Mouse (Mus musculus): ENCODE results near the gene Spata31d1d. TPM values are rescaled to one million over a fixed set of nuclear protein-coding genes. Genes with fewer than 3 reads are reported as not detected.
"Not testable (repeated sequence)": the region's sequence is repeated elsewhere in the genome, so short reads cannot be mapped to it uniquely, and the experiment has no call there.

The Spata31d1d gene
- polyA plus RNA-seq, 1 experiment from 2014 or later, result not detected

DNA sequence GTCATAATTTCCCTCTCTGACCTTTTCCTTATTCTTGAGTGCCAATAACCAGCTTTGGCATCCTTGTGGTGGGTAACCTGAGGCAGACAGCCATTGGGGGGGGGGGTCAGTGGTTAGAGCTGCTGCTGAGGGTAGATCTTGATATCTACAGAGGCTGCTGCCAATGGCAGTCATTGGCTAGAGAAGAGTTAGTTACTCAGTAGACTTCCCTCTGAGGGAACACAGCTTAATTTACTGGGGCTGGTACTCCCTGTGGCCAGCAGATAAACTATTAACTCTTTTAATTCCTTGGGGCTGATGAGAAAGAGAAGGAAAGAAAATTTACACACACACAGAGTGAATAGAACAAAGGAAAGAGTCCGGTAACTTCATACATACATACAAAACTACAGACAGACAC, 12.1 kb downstream of the Spata31d1d start:
- no peaks in the 10 kb centered on the region for H3K4me1 ChIP-seq (ENCODE audit: control insufficient read depth, insufficient read depth, low read length)
- no peak overlapping the region for H3K4me2 ChIP-seq (ENCODE audit: low read depth)
- no peak for DNase-seq (ENCODE audit: low spot score)
- 90% methylated on average over 1 of the region's 1 CpGs for WGBS
- no peak for ATAC-seq (ENCODE audit: insufficient read depth, low FRiP score, low TSS enrichment)
- H3K36me3 ChIP-seq (ENCODE audit: control insufficient read depth, insufficient read depth, low read length), result no peaks in the 10 kb centered on the region
- H3K27me3 ChIP-seq (ENCODE audit: control insufficient read depth, insufficient read depth, low read length), result no peaks in the 10 kb centered on the region
- H3K27ac ChIP-seq (ENCODE audit: low read depth, low read length), result no peak overlapping the region
- H3K9me3 ChIP-seq (ENCODE audit: control insufficient read depth, low read length), result no peaks in the 10 kb centered on the region
- H3K9ac ChIP-seq (ENCODE audit: low read length), result no peak overlapping the region
- H3K4me3 ChIP-seq (ENCODE audit: low read depth, low read length), result no peak overlapping the region

GRCm38 (mm10) chr13:59718857-59719440, 12.6 kb downstream of the Spata31d1d start:
- H3K4me2 ChIP-seq (ENCODE audit: low read depth); ATAC-seq (ENCODE audit: insufficient read depth, low FRiP score, low TSS enrichment); H3K9me3 ChIP-seq (ENCODE audit: control insufficient read depth, low read length); H3K27me3 ChIP-seq (ENCODE audit: control insufficient read depth, insufficient read depth, low read length); H3K9ac ChIP-seq (ENCODE audit: low read length); H3K36me3 ChIP-seq (ENCODE audit: control insufficient read depth, insufficient read depth, low read length); DNase-seq (ENCODE audit: low spot score); H3K4me3 ChIP-seq (ENCODE audit: low read depth, low read length); H3K27ac ChIP-seq (ENCODE audit: low read depth, low read length); H3K4me1 ChIP-seq (ENCODE audit: control insufficient read depth, insufficient read depth, low read length): not testable (repeated sequence)
- WGBS, result 36% methylated on average over 6 of the region's 6 CpGs

GRCm38 (mm10) chr13:59713710-59714109, 17.8 kb downstream of the Spata31d1d start:
- Histone ChIP-seq H3K4me1 (ENCODE audit: control insufficient read depth, insufficient read depth, low read length) (no peaks in the 10 kb centered on the region), H3K36me3 (ENCODE audit: control insufficient read depth, insufficient read depth, low read length) (no peaks in the 10 kb centered on the region), H3K4me3 (ENCODE audit: low read depth, low read length) (no peak overlapping the region), H3K4me2 (ENCODE audit: low read depth) (no peak overlapping the region), H3K27me3 (ENCODE audit: control insufficient read depth, insufficient read depth, low read length) (no peaks in the 10 kb centered on the region), H3K27ac (ENCODE audit: low read depth, low read length) (no peak overlapping the region), H3K9me3 (ENCODE audit: control insufficient read depth, low read length) (no peaks in the 10 kb centered on the region), H3K9ac (ENCODE audit: low read length) (no peak overlapping the region)
- ATAC-seq (ENCODE audit: insufficient read depth, low FRiP score, low TSS enrichment) (no peak), DNase-seq (ENCODE audit: low spot score) (no peak)
- 50% methylated on average over 3 of the region's 3 CpGs for WGBS

DNA sequence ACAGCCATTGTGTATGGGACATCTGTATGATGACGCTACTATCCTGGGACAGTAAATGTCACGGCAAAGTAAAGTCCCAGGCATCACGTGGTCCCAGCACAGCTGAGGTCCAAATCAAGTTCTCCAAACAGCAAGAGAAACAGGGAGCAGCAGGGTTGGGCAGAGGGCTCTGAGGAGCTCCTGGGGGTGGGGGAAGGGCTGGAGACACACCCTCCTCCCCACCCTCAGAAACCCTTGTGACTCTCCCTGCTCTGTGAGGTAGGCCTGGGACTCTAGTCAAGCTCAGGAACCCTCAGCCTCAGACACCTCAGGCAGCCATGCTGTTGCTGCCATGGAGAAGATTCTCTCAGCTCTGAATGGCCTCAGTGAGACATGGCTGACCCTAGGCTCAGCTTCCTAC, 19.6 kb downstream of the Spata31d1d start, which contains the start of gene Spata31d1b:
Gene Spata31d1b, plus strand, starts transcription at position 301 of the 400 bp plus-strand sequence.
- 67% methylated on average over 3 of the region's 3 CpGs for WGBS
- not testable (repeated sequence) for DNase-seq (ENCODE audit: low spot score); H3K27ac ChIP-seq (ENCODE audit: low read depth, low read length); H3K9ac ChIP-seq (ENCODE audit: low read length); H3K4me2 ChIP-seq (ENCODE audit: low read depth); ATAC-seq (ENCODE audit: insufficient read depth, low FRiP score, low TSS enrichment); H3K4me3 ChIP-seq (ENCODE audit: low read depth, low read length); H3K36me3 ChIP-seq (ENCODE audit: control insufficient read depth, insufficient read depth, low read length); H3K4me1 ChIP-seq (ENCODE audit: control insufficient read depth, insufficient read depth, low read length); H3K9me3 ChIP-seq (ENCODE audit: control insufficient read depth, low read length); H3K27me3 ChIP-seq (ENCODE audit: control insufficient read depth, insufficient read depth, low read length)

GRCm38 (mm10) chr13:59710230-59710629, 21.3 kb downstream of the Spata31d1d start, which contains the start of gene Spata31d1a:
TSS of gene Spata31d1a (minus strand) at chr13:59710330.
- Histone ChIP-seq H3K9ac (ENCODE audit: low read length) (no peak within 1 kb of the TSS), H3K4me3 (ENCODE audit: low read depth, low read length) (no peak within 1 kb of the TSS), H3K36me3 (ENCODE audit: control insufficient read depth, insufficient read depth, low read length) (no peaks in the 10 kb centered on the region), H3K9me3 (ENCODE audit: control insufficient read depth, low read length) (no peaks in the 10 kb centered on the region), H3K4me1 (ENCODE audit: control insufficient read depth, insufficient read depth, low read length) (no peaks in the 10 kb centered on the region), H3K4me2 (ENCODE audit: low read depth) (no peak within 1 kb of the TSS), H3K27me3 (ENCODE audit: control insufficient read depth, insufficient read depth, low read length) (no peaks in the 10 kb centered on the region), H3K27ac (ENCODE audit: low read depth, low read length) (no peak within 1 kb of the TSS)
- no peak for DNase-seq (ENCODE audit: low spot score)
- WGBS, result 91% methylated on average over 15 of the region's 15 CpGs
- ATAC-seq (ENCODE audit: insufficient read depth, low FRiP score, low TSS enrichment), result no peak

DNA sequence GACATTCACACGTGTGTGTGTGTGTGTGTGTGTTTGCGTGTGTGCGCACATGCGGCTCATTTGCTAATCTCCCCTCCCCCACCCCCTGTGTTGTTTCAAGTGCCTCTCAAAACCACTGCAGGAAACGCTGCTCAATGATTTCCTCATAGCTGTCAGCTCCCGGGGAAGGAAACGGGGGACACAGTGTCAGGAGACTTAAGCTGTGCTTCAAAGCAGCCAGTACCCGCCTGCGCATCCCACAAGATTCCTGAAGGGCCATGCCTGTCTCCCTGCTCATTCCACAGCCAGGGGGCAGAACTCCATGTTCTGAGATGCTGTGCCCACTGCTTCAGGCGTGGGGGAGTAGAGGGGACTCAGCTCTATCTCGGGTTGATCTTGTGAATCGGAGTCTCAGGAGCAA, 27.0 kb downstream of the Spata31d1d start:
- WGBS, result 72% methylated on average over 12 of the region's 12 CpGs
- Histone ChIP-seq H3K27me3 (ENCODE audit: control insufficient read depth, insufficient read depth, low read length) (no peaks in the 10 kb centered on the region), H3K9ac (ENCODE audit: low read length) (no peak overlapping the region), H3K4me1 (ENCODE audit: control insufficient read depth, insufficient read depth, low read length) (no peaks in the 10 kb centered on the region), H3K4me2 (ENCODE audit: low read depth) (no peak overlapping the region), H3K9me3 (ENCODE audit: control insufficient read depth, low read length) (no peaks in the 10 kb centered on the region), H3K36me3 (ENCODE audit: control insufficient read depth, insufficient read depth, low read length) (no peaks in the 10 kb centered on the region), H3K4me3 (ENCODE audit: low read depth, low read length) (no peak overlapping the region), H3K27ac (ENCODE audit: low read depth, low read length) (no peak overlapping the region)
- peak; percentile 29 for DNase-seq (ENCODE audit: low spot score)
- ATAC-seq (ENCODE audit: insufficient read depth, low FRiP score, low TSS enrichment), result no peak

GRCm38 (mm10) chr13:59703514-59703913, 28.0 kb downstream of the Spata31d1d start:
- H3K4me2 ChIP-seq (ENCODE audit: low read depth), result no peak overlapping the region
- DNase-seq (ENCODE audit: low spot score) (no peak), ATAC-seq (ENCODE audit: insufficient read depth, low FRiP score, low TSS enrichment) (no peak)
- no peaks in the 10 kb centered on the region for H3K27me3 ChIP-seq (ENCODE audit: control insufficient read depth, insufficient read depth, low read length)
- H3K9ac ChIP-seq (ENCODE audit: low read length), result no peak overlapping the region
- H3K4me3 ChIP-seq (ENCODE audit: low read depth, low read length), result no peak overlapping the region
- WGBS, result 86% methylated on average over 12 of the region's 12 CpGs
- H3K9me3 ChIP-seq (ENCODE audit: control insufficient read depth, low read length), result no peaks in the 10 kb centered on the region
- no peaks in the 10 kb centered on the region for H3K36me3 ChIP-seq (ENCODE audit: control insufficient read depth, insufficient read depth, low read length)
- no peaks in the 10 kb centered on the region for H3K4me1 ChIP-seq (ENCODE audit: control insufficient read depth, insufficient read depth, low read length)
- H3K27ac ChIP-seq (ENCODE audit: low read depth, low read length), result no peak overlapping the region

DNA sequence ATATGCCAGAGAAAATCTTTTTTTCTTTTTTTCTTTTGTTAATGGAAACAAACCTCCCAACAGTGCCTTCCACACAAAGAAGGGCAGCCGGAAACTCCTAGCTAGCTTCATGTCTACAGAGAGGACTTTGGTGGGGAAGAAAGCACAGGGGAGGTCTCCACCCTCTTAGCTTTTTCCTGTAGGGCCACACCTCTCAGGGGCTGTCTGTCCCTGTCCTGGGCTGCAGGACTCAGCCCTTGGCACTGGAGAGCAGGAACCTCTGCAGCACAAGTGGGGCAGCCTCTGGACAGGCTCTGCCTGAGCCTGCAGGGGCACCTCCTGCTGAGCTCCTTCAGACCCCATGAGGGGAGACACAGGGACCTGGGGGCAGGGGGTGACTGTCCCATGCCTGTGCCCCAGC, 31.4 kb downstream of the Spata31d1d start:
- H3K4me2 ChIP-seq (ENCODE audit: low read depth); H3K9ac ChIP-seq (ENCODE audit: low read length); ATAC-seq (ENCODE audit: insufficient read depth, low FRiP score, low TSS enrichment); H3K27ac ChIP-seq (ENCODE audit: low read depth, low read length); H3K9me3 ChIP-seq (ENCODE audit: control insufficient read depth, low read length); H3K36me3 ChIP-seq (ENCODE audit: control insufficient read depth, insufficient read depth, low read length); H3K27me3 ChIP-seq (ENCODE audit: control insufficient read depth, insufficient read depth, low read length); H3K4me3 ChIP-seq (ENCODE audit: low read depth, low read length); H3K4me1 ChIP-seq (ENCODE audit: control insufficient read depth, insufficient read depth, low read length): not testable (repeated sequence)
- peak; percentile 5 for DNase-seq (ENCODE audit: low spot score)
- 64% methylated on average over 1 of the region's 1 CpGs for WGBS

DNA sequence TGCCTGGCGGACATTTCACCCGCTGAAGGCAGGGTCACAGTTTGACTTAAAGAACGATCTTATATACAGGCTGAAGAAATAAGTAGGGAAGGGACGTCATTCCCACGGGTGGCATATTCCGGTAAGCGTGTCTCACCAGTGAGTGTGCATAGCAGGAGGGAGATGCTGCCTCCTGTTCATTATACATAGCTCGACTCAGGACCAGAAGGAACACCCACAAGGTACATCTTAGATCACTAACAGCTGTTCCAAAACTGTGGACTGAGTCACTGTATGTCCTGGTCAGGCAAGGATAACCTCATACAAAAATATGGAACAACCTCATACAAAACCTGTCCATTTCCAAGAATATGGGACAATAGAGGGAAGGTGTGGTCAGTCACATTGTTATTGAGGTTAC, 32.4 kb downstream of the Spata31d1d start:
- DNase-seq (ENCODE audit: low spot score) (no peak), ATAC-seq (ENCODE audit: insufficient read depth, low FRiP score, low TSS enrichment) (no peak)
- WGBS, result 94% methylated on average over 8 of the region's 8 CpGs
- Histone ChIP-seq H3K9me3 (ENCODE audit: control insufficient read depth, low read length) (no peaks in the 10 kb centered on the region), H3K4me2 (ENCODE audit: low read depth) (no peak overlapping the region), H3K4me1 (ENCODE audit: control insufficient read depth, insufficient read depth, low read length) (no peaks in the 10 kb centered on the region), H3K9ac (ENCODE audit: low read length) (no peak overlapping the region), H3K36me3 (ENCODE audit: control insufficient read depth, insufficient read depth, low read length) (no peaks in the 10 kb centered on the region), H3K4me3 (ENCODE audit: low read depth, low read length) (no peak overlapping the region), H3K27ac (ENCODE audit: low read depth, low read length) (no peak overlapping the region), H3K27me3 (ENCODE audit: control insufficient read depth, insufficient read depth, low read length) (no peaks in the 10 kb centered on the region)
